Mouse (Mus musculus) heart, embryonic 10.5 days (tissue): ENCODE measurements at regions not wholly inside any gene's neighbourhood (a gene's known extent, or its start where the extent isn't known, plus 50 kb on each side); places are given as distances from the start of the nearest gene placed in this dataset.

Experiments used
- DNase-seq: peaks from one replicate; pipeline ENCODE4 v3.0.0-alpha.2; 2017; ENCODE audit warnings: low spot score
- H3K27ac ChIP-seq: fragments of 300-500 bp; sonication (generic); 2 replicates; pipeline ENCODE4 v1.5.1; 2016; ENCODE audit warnings: mild to moderate bottlenecking
- H3K27me3 ChIP-seq: fragments of 300-500 bp; sonication (generic); 2 replicates; pipeline ENCODE4 v1.6.1; 2016; ENCODE audit warnings: mild to moderate bottlenecking; ENCODE audit not compliant: poor library complexity, insufficient read depth, severe bottlenecking
- H3K36me3 ChIP-seq: fragments of 300-500 bp; sonication (generic); 2 replicates; pipeline ENCODE4 v1.6.1; 2016; ENCODE audit warnings: mild to moderate bottlenecking, moderate library complexity
- H3K4me1 ChIP-seq: fragments of 300-500 bp; sonication (generic); 2 replicates; pipeline ENCODE4 v1.6.1; 2016; ENCODE audit warnings: mild to moderate bottlenecking
- H3K4me3 ChIP-seq: fragments of 300-500 bp; sonication (generic); 2 replicates; pipeline ENCODE4 v1.5.1; 2016; ENCODE audit warnings: mild to moderate bottlenecking, moderate library complexity
- H3K9me3 ChIP-seq: fragments of 300-500 bp; sonication (generic); 2 replicates; pipeline ENCODE4 v1.6.1; 2016; ENCODE audit warnings: mild to moderate bottlenecking, moderate library complexity
- WGBS: fragments of 180-500 bp; shearing (Covaris S2); methylation state at CpG from one replicate; pipeline ENCODE4 v1.1.7; 2016; 5-methylcytosine and 5-hydroxymethylcytosine counted together

- no peak overlapping the region for H3K4me3 ChIP-seq
- no peaks in the 10 kb centered on the region for H3K4me1 ChIP-seq
- H3K9me3 ChIP-seq: no peaks in the 10 kb centered on the region
- no peak for DNase-seq
- H3K27me3 ChIP-seq: no peaks in the 10 kb centered on the region
- no peaks in the 10 kb centered on the region for H3K36me3 ChIP-seq
- WGBS: 90% methylated on average over 3 of the region's 3 CpGs
- no peak overlapping the region for H3K27ac ChIP-seq
These were observed 146.7 kb downstream of the Pax3 start for GRCm38 (mm10) chr1:78050231-78050630.

- DNase-seq: no peak
- 77% methylated on average over 2 of the region's 2 CpGs for WGBS
- no peak overlapping the region for H3K27ac ChIP-seq
- H3K4me3 ChIP-seq: no peak overlapping the region
- no peaks in the 10 kb centered on the region for H3K9me3 ChIP-seq
- no peaks in the 10 kb centered on the region for H3K4me1 ChIP-seq
- no peaks in the 10 kb centered on the region for H3K36me3 ChIP-seq
- no peaks in the 10 kb centered on the region for H3K27me3 ChIP-seq
These were observed 164.6 kb downstream of the Pax3 start for GRCm38 (mm10) chr1:78032336-78032735.

GRCm38 (mm10) chr1:78021766-78022165 is 175.2 kb downstream of the Pax3 start:
- no peaks in the 10 kb centered on the region for H3K36me3 ChIP-seq
- no peaks in the 10 kb centered on the region for H3K9me3 ChIP-seq
- no peaks in the 10 kb centered on the region for H3K4me1 ChIP-seq
- WGBS: 66% methylated on average over 6 of the region's 6 CpGs
- peaks cover 11% of the 10 kb centered on the region; the same call in 1 of the 2 replicates for H3K27me3 ChIP-seq
- H3K27ac ChIP-seq: no peak overlapping the region
- no peak for DNase-seq
- H3K4me3 ChIP-seq: no peak overlapping the region

- no peak overlapping the region for H3K4me3 ChIP-seq
- no peaks in the 10 kb centered on the region for H3K4me1 ChIP-seq
- no peak for DNase-seq
- H3K27ac ChIP-seq: no peak overlapping the region
- no peaks in the 10 kb centered on the region for H3K36me3 ChIP-seq
- no peaks in the 10 kb centered on the region for H3K9me3 ChIP-seq
- 82% methylated on average over 6 of the region's 6 CpGs for WGBS
- peaks cover 4% of the 10 kb centered on the region; the same call in 1 of the 2 replicates for H3K27me3 ChIP-seq
These were observed 175.9 kb downstream of the Pax3 start for GRCm38 (mm10) chr1:78021014-78021413.

GRCm38 (mm10) chr1:78017949-78018617 is 178.9 kb downstream of the Pax3 start:
- no peak overlapping the region for H3K4me3 ChIP-seq
- WGBS: 80% methylated on average over 6 of the region's 6 CpGs
- H3K36me3 ChIP-seq: no peaks in the 10 kb centered on the region
- no peak overlapping the region for H3K27ac ChIP-seq
- no peaks in the 10 kb centered on the region for H3K9me3 ChIP-seq
- H3K27me3 ChIP-seq: peaks cover 4% of the 10 kb centered on the region; the same call in 1 of the 2 replicates
- H3K4me1 ChIP-seq: no peaks in the 10 kb centered on the region
- no peak for DNase-seq

- H3K27ac ChIP-seq: no peak overlapping the region
- DNase-seq: no peak
These were observed 180.2 kb downstream of the Pax3 start for GRCm38 (mm10) chr1:78016541-78017267.

GRCm38 (mm10) chr1:78015999-78016398 is 180.9 kb downstream of the Pax3 start:
- Histone ChIP-seq H3K36me3 (no peaks in the 10 kb centered on the region), H3K4me3 (no peak overlapping the region), H3K4me1 (no peaks in the 10 kb centered on the region), H3K27ac (no peak overlapping the region), H3K27me3 (peaks cover 4% of the 10 kb centered on the region; the same call in 1 of the 2 replicates), H3K9me3 (no peaks in the 10 kb centered on the region)
- WGBS: 56% methylated on average over 3 of the region's 3 CpGs
- DNase-seq: no peak

More at GRCm38 (mm10) chr1:78016541-78017267, 180.2 kb downstream of the Pax3 start:
- 66% methylated on average over 18 of the region's 18 CpGs for WGBS
- Histone ChIP-seq H3K4me3 (no peak overlapping the region), H3K4me1 (no peaks in the 10 kb centered on the region), H3K36me3 (no peaks in the 10 kb centered on the region), H3K9me3 (no peaks in the 10 kb centered on the region), H3K27me3 (peaks cover 4% of the 10 kb centered on the region; the same call in 1 of the 2 replicates)

- DNase-seq: no peak
- Histone ChIP-seq H3K4me3 (no peak overlapping the region), H3K4me1 (no peaks in the 10 kb centered on the region), H3K27me3 (no peaks in the 10 kb centered on the region), H3K27ac (no peak overlapping the region), H3K9me3 (no peaks in the 10 kb centered on the region), H3K36me3 (no peaks in the 10 kb centered on the region)
- 64% methylated on average over 3 of the region's 3 CpGs for WGBS
These were observed 183.5 kb downstream of the Pax3 start for GRCm38 (mm10) chr1:78013396-78013795.

GRCm38 (mm10) chr1:78008811-78009410 is 188.0 kb downstream of the Pax3 start:
- WGBS: 37% methylated on average over 16 of the region's 16 CpGs
- no peak for DNase-seq
- H3K4me1 ChIP-seq: no peaks in the 10 kb centered on the region

GRCm38 (mm10) chr1:78004376-78004775 is 192.6 kb downstream of the Pax3 start:
- Histone ChIP-seq H3K27me3 (peaks cover 9% of the 10 kb centered on the region; the same call in 1 of the 2 replicates), H3K27ac (no peak overlapping the region), H3K4me3 (no peak overlapping the region), H3K36me3 (no peaks in the 10 kb centered on the region), H3K4me1 (no peaks in the 10 kb centered on the region), H3K9me3 (no peaks in the 10 kb centered on the region)
- 82% methylated on average over 3 of the region's 3 CpGs for WGBS
- no peak for DNase-seq

More at GRCm38 (mm10) chr1:78008811-78009410, 188.0 kb downstream of the Pax3 start:
- peaks cover 9% of the 10 kb centered on the region; the same call in 1 of the 2 replicates for H3K27me3 ChIP-seq
- no peak overlapping the region for H3K4me3 ChIP-seq
- H3K27ac ChIP-seq: no peak overlapping the region
- H3K9me3 ChIP-seq: no peaks in the 10 kb centered on the region
- H3K36me3 ChIP-seq: no peaks in the 10 kb centered on the region

- no peak for DNase-seq
- no peak overlapping the region for H3K4me3 ChIP-seq
- no peaks in the 10 kb centered on the region for H3K27me3 ChIP-seq
- no peaks in the 10 kb centered on the region for H3K4me1 ChIP-seq
- no peak overlapping the region for H3K27ac ChIP-seq
- no peaks in the 10 kb centered on the region for H3K9me3 ChIP-seq
- no peaks in the 10 kb centered on the region for H3K36me3 ChIP-seq
- 86% methylated on average over 3 of the region's 3 CpGs for WGBS
These were observed 198.2 kb downstream of the Pax3 start for GRCm38 (mm10) chr1:77998727-77999126.

GRCm38 (mm10) chr1:77981528-77981927 is 215.4 kb downstream of the Pax3 start:
- DNase-seq: no peak
- Histone ChIP-seq H3K4me1 (no peaks in the 10 kb centered on the region), H3K4me3 (no peak overlapping the region), H3K27ac (no peak overlapping the region), H3K36me3 (no peaks in the 10 kb centered on the region), H3K9me3 (no peaks in the 10 kb centered on the region), H3K27me3 (peaks cover 18% of the 10 kb centered on the region; the same call in 1 of the 2 replicates)
- WGBS: 61% methylated on average over 4 of the region's 4 CpGs

GRCm38 (mm10) chr1:77978696-77979095 is 218.2 kb downstream of the Pax3 start:
- peaks cover 34% of the 10 kb centered on the region for H3K27me3 ChIP-seq
- peak; percentile 78 for DNase-seq
- 6% methylated on average over 7 of the region's 7 CpGs for WGBS
- no peaks in the 10 kb centered on the region for H3K4me1 ChIP-seq
- no peak overlapping the region for H3K4me3 ChIP-seq
- H3K9me3 ChIP-seq: no peaks in the 10 kb centered on the region
- no peak overlapping the region for H3K27ac ChIP-seq
- no peaks in the 10 kb centered on the region for H3K36me3 ChIP-seq
